Mouse (Mus musculus) kidney, adult 8-10 months (tissue): Measurements from ENCODE around the gene Ppm1m.
"Not testable (repeated sequence)": the region's sequence is repeated elsewhere in the genome, so short reads cannot be mapped to it uniquely, and the experiment has no call there.

ENCODE experiments used
- DNase-seq, 2 experiments: peaks; one replicate each; pipeline ENCODE4 v3.0.0; 2022

Ppm1m gene

GRCm38 (mm10) chr9:106191355-106191754, 8.2 kb downstream of the Ppm1m start:
- DNase-seq = no peak

DNA sequence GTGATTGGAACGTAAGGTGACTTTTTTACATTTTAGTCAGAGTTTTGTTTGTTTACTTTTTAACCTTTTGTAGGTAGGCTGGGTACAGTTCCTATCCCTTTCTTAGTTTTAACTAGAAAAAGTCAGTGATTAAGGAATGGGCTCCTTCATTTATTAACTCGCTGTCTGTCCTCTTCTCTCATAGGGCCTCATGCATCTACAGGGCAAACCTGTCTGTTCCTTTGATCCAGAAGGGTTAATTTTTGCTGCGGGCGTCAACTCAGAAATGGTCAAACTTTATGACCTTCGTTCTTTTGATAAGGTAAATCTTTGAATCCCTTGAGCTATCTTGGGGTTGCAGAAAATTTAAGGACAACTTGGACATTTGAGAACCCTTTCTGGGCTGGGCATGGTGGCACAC, 15.6 kb downstream of the Ppm1m start:
- peak; percentile 41 to 46 for DNase-seq

GRCm38 (mm10) chr9:106182146-106182545, 17.4 kb downstream of the Ppm1m start:
- no peak for DNase-seq

GRCm38 (mm10) chr9:106179964-106180363, 19.6 kb downstream of the Ppm1m start:
- no peak for DNase-seq

- no peak for DNase-seq
Observed at GRCm38 (mm10) chr9:106179454-106179853, 20.1 kb downstream of the Ppm1m start.

- no peak for DNase-seq
Observed at GRCm38 (mm10) chr9:106177799-106178198, 21.7 kb downstream of the Ppm1m start.

- no peak for DNase-seq
Observed at GRCm38 (mm10) chr9:106176769-106177168, 22.8 kb downstream of the Ppm1m start.

DNA sequence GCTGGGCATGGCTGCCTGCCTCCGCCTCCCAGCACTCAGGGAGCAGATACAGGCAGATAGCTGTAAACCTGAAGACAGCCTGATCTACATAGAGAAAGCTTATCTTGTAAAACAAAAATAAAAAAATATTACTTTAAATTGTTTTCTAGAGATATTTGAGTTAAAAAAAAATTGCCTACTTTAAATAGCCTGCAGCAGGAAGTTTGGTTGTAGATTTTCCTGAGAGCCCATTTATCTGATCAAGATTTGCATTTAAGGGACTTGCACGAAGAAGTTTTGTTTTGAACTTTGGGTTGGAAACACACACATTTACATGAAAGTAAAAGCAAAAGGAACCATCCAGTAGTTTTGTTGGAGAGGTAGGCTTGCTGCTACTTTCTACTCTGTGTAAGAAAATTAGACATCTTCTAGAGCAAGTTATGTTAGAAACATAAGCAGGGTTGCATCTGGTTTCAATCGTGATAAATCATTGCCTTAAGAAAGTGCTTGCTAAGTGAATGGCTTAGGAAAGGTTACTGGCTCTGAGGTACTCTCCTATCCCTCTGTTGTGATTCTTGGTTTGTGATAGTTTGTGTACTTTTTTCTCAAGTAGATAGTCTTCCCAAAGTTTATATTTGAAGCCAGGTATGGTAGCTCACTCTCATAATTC, 23.9 kb downstream of the Ppm1m start:
- no peak for DNase-seq

DNA sequence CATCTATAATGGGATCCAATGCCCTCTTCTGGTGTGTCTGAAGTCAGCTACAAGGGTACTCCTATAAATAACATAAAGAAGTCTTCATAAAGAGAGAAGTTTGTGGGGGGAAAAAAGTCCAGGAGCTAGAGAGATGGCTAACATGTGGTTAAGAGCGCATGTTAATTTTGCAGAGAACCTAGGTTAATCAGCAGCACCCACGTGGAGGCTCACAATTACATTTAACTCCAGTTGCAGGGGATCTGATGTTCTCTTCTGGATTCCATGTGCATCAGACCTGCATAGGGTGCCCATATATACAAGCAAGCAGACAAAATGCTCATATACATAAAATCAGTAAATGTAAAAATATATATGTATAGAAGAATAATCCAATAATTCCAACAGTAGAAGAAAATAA, 26.2 kb downstream of the Ppm1m start:
- no peak for DNase-seq

DNA sequence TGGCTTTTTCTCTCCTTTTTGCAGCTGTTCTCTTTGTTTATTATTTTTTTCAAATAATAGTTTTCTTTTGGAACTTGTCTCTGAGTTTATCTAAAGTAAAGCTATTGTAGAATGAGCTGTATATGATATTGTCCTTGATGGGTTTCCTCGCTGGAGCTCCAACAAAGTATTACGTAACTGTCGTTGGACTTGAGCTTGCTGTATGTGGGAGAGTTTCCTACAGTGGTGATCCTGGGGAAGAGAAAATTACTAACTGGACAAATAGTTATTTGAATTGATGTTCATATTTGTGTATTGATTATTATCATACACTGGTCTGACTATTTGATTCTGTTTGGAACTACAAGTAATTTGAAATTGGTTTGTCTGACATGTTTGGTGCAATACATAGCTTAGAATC, 27.0 kb downstream of the Ppm1m start:
- no peak for DNase-seq

DNA sequence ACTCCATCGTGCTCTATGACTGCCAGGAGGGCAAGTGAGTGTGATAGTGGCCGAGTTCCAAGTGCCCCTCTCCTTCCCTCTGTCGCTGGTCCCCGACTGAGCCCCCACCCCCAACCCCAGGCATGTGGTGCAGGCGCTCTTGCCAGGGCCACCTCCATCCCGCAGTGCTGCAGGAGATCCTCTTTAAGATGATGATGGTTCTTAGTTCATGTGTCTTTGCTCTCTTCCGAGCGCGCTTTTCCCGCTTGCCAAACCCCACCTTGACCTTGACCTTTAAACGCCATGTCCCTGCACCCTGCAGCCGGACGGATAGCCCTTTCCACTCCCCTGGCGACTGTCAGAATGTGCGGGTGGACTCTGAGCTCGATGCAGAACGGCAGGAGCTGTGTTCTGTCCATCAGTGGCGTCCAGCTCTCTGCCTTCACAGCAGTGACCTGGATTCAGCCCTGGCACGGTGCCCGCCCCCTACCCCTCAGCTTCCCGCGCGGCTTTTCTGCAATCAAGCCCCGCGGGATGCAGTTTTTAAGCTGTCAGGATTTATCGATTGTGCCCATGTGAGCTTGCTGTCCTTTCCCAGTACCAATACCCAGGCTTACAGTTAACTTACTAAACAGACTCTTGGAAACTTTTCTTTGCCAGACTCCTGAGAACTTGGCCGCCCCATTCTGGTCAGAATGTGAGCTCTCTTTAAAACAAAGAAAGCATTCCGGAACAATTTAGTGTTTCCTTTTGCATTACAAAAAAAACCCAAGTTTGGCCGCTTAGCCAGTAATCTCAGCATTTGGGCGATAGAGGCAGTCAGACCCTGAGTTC, 28.0 kb downstream of the Ppm1m start:
- peak; percentile 82 to 83 for DNase-seq

GRCm38 (mm10) chr9:106170556-106171345, 28.8 kb downstream of the Ppm1m start, which contains the start of gene Wdr82:
Gene Wdr82 (plus strand): TSS chr9:106170928.
- DNase-seq = peak; percentile 86 to 89

GRCm38 (mm10) chr9:106169917-106170316, 29.6 kb downstream of the Ppm1m start:
- DNase-seq = peak in 1 of 2 experiments; percentile 47

- DNase-seq = not testable (repeated sequence)
Observed at GRCm38 (mm10) chr9:106169006-106169405, 30.5 kb downstream of the Ppm1m start.

- DNase-seq = no peak
Observed at GRCm38 (mm10) chr9:106167703-106168102, 31.8 kb downstream of the Ppm1m start.

DNA sequence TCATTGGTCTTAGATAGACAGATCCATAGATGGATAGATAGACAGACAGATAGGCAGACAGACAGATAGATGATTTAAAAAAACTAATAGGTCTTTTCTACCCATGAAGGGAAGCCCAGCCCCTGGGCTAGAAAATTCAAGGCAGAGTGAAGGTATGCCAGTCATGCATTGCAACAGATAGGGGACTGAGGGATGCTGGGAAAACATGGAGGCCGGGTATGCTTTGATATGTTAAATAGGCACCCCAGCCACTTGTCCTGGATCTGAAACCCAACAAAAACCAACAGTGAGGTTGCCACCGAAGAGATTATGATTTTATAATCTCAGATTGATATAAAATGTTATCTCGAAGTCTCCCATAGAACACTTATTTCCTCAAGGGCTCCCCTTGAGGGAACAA, 32.3 kb downstream of the Ppm1m start:
- DNase-seq = no peak

DNA sequence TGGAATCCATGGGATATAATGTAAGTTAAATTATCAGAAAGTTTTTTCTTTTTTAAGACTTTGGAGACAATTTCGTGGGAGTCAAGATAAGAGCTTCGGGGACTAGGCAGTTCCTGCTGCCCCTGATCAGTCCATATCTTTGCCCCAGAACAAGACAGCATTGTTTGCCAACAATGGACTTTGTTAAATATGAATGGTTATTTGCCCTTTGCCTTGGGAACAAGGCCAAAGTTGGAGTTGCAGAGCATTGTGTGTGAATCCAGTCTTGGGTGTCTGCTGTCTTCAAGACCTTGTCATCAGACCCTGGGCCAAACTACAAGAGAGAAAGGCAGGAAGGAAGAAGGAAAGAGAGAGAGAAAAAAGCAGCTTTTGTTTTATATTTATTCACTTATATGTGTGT, 32.8 kb downstream of the Ppm1m start:
- DNase-seq = no peak

DNA sequence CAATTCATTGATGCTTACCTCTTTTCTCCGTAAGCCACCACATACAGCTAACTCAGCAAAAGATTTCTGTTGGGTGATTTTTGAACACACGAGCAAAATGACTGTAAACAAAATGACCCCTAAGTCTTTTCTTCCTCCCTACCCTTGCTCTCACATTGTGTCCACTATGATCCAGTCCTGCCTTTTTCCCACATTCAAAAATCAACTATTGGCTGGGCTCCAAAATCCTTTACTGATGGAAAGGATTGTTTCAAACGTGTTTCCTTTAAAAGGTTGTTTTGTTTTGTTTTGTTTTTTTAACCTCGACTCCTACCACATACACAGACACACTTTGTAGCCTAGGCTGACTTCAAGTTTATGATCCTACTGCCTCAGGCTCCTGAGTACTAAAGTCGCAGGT, 39.1 kb downstream of the Ppm1m start:
- no peak for DNase-seq

- peak; percentile 93 to 97 for DNase-seq
Observed at GRCm38 (mm10) chr9:106159784-106160301, 39.7 kb downstream of the Ppm1m start.

DNA sequence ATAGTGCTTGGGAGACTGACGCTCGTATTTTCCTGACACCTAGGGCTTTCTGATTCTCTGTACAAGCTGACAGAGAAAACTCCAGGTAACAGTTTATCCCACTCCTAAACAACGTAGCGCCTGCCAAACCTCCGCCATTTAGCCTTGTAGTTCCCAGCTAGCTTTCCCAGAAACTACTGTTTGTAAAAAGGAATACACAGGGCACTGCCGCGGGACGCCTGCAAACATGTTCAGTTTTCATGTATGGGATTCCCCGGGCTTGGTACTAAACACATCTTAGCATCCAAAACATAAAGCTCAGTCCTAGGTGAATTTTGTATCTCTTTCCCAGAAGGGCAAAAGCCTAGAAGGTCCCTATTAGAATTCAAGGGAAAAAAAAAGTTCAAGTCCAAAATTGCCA, 40.3 kb downstream of the Ppm1m start:
- no peak for DNase-seq

DNA sequence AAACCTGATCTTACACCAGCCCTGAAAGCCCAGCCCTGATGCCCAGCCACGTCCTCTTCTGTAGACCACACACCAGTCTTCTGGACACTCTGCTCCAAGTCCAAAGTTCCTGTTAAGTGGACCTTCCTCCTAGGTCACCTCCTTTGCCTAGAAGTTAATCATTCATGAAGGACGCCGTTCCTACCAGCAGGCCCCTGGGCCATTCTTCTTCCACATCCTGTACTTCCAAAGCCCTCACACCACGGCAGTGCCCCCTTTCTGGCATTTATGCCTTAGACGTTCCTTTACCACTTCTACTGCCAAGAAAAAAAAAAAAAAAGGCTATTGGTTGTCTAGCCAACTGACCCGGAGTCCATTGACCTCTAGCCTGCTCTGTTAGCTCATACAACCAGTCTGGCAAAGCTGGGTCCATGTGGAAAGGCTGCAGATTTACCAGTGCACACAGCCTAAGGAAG, 41.5 kb downstream of the Ppm1m start, which contains the start of gene Glyctk:
Glyctk (minus strand) TSS at position 102 of the 455 bp plus-strand sequence.
- peak; percentile 80 to 88 for DNase-seq

- no peak for DNase-seq
Observed at GRCm38 (mm10) chr9:106157623-106157925, 42.0 kb downstream of the Ppm1m start.

DNA sequence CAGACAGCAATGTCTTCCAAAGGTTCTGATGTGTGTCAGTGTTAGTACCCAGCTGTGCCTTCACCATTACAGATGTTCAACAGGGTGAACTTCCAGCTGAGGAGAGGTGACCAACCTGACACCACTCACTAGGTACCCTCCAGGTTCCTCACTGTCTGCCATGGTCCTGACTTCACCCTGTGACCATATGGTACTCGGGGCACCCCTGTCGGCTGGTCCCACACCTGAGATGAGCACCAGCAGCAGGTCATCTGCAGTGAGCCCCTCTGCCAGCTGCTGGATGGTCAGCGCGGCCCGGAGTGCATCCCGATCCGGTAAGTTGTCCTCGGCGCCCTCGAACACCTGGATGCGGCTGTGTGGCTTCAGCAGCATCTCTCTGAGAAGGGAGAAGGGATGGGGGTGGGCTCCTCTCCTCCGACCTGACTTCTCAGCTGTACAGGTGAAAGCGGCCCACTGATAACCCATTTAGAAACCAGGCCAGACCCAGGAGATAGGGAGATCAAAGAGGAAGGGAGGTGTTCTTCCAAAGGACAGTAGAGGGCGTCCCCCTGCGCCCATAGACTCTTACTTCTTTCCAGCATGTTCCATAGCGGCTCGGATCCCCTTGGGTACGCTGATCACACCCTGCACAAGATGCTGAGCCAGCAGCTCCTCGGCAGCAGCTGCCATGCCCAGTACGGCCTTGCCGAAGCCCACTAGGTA, 42.5 kb downstream of the Ppm1m start:
- peak; percentile 55 to 60 for DNase-seq
